Mouse (Mus musculus): ENCODE measurements around the gene Tmem97. TPM values are rescaled to one million over a fixed set of nuclear protein-coding genes. Genes with fewer than 3 reads are reported as not detected.

Tmem97 gene
- polyA plus RNA-seq, 1 experiment from 2014 or later, result 68.2 TPM

DNA sequence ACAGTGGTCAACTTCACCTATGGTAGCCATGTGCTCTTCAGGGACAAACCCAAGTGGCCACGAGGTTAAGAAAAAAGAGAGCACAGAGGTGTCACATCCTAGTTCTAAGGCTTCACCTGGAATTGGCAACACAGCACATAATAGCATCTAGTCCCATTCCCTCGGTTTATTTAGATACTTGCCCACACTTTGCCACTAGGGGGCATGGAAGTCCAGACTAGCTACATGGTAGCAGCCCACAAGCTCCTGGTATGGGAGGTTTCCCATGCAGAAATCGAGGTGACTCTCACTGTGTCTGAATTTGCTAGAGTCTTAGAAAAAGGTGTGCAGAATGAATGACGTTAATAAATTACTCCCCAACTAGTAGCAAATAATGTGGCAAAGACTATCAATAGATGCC, 9.9 kb upstream of the Tmem97 start:
- no peaks in the 10 kb centered on the region for H3K9me3 ChIP-seq (ENCODE audit: control insufficient read depth, low read length)
- no peak overlapping the region for H3K4me3 ChIP-seq (ENCODE audit: low read depth, low read length)
- ATAC-seq (ENCODE audit: low FRiP score, low TSS enrichment), result peak; percentile 69
- H3K36me3 ChIP-seq (ENCODE audit: control insufficient read depth, insufficient read depth, low read length), result no peaks in the 10 kb centered on the region; the same call in 1 of the 2 replicates
- peak; percentile 70 for DNase-seq (ENCODE audit: low spot score)
- no peaks in the 10 kb centered on the region for H3K27me3 ChIP-seq (ENCODE audit: control insufficient read depth, insufficient read depth, low read length)
- TF ChIP-seq CTCF (IDR thresholded peaks at IDR 0.05; ENCODE audit: low read depth) (peak; percentile 91), EP300 (optimal IDR thresholded peaks at IDR 0.05) (no peak)
- no peak overlapping the region for H3K27ac ChIP-seq (replicated peaks)
- no peak overlapping the region for H3K4me2 ChIP-seq (replicated peaks; ENCODE audit: low read depth)
- H3K4me1 ChIP-seq (replicated peaks; ENCODE audit: control insufficient read depth, insufficient read depth), result no peaks in the 10 kb centered on the region
- no peak overlapping the region for H3K9ac ChIP-seq (ENCODE audit: low read length)
- 6% methylated on average over 4 of the region's 4 CpGs for WGBS

DNA sequence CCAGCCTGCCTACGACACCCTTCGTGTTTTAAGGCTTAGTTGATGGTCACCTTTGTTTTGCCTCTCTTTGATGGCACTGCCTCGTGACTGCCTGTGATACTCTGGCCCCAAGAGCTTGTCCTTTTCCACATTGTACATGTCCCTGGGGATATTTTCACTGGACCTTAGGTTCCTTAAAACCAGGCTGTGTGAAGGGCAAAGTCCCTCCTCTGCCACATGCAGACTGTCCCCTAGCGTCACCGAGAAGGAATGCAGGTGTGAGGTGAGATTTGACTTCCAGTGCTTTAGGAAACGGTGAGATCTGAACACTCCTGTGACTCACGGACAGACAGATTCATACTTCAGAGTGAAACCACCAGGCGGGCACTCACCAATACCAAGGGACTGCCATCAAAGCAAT, 6.7 kb upstream of the Tmem97 start:
- Histone ChIP-seq H3K4me3 (ENCODE audit: low read depth, low read length) (no peak overlapping the region), H3K36me3 (ENCODE audit: control insufficient read depth, insufficient read depth, low read length) (no peaks in the 10 kb centered on the region; the same call in 1 of the 2 replicates), H3K4me1 (replicated peaks; ENCODE audit: control insufficient read depth, insufficient read depth) (no peaks in the 10 kb centered on the region), H3K9ac (ENCODE audit: low read length) (no peak overlapping the region; the same call in 1 of the 2 replicates), H3K4me2 (replicated peaks; ENCODE audit: low read depth) (no peak overlapping the region), H3K27me3 (ENCODE audit: control insufficient read depth, insufficient read depth, low read length) (no peaks in the 10 kb centered on the region), H3K9me3 (ENCODE audit: control insufficient read depth, low read length) (no peaks in the 10 kb centered on the region), H3K27ac (replicated peaks) (no peak overlapping the region)
- TF ChIP-seq CTCF (IDR thresholded peaks at IDR 0.05; ENCODE audit: low read depth) (peak; percentile 67), EP300 (optimal IDR thresholded peaks at IDR 0.05) (no peak)
- 51% methylated on average over 8 of the region's 8 CpGs for WGBS
- ATAC-seq (ENCODE audit: low FRiP score, low TSS enrichment) (no peak), DNase-seq (ENCODE audit: low spot score) (peak; percentile 27)

DNA sequence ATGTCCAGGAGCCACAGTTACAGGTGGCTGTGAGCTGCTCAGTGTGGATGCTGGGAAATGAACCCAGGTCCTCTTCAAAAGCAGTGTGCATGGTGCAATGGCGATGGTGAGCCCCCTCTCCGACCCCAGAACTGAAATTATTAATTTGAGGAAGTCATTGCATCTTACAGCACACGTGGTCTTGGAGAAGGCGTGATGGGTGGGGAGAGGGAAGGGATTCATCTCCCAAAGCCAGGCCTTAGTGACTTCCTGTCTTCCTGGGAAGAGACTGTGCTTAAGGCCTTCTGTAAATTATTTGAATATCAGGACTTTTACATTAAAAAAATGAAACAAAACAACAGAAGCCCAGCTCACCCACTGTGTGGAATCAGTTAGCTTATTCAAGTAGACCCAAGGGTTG, 5.5 kb upstream of the Tmem97 start:
- H3K36me3 ChIP-seq (ENCODE audit: control insufficient read depth, insufficient read depth, low read length), result no peaks in the 10 kb centered on the region; the same call in 1 of the 2 replicates
- no peak overlapping the region for H3K4me3 ChIP-seq (ENCODE audit: low read depth, low read length)
- H3K9ac ChIP-seq (ENCODE audit: low read length), result no peak overlapping the region
- TF ChIP-seq EP300 (optimal IDR thresholded peaks at IDR 0.05) (no peak), CTCF (IDR thresholded peaks at IDR 0.05; ENCODE audit: low read depth) (no peak)
- H3K4me2 ChIP-seq (replicated peaks; ENCODE audit: low read depth), result no peak overlapping the region
- no peak overlapping the region for H3K27ac ChIP-seq (replicated peaks)
- no peaks in the 10 kb centered on the region for H3K4me1 ChIP-seq (replicated peaks; ENCODE audit: control insufficient read depth, insufficient read depth)
- DNase-seq (ENCODE audit: low spot score), result no peak
- WGBS, result 56% methylated on average over 4 of the region's 4 CpGs
- ATAC-seq (ENCODE audit: low FRiP score, low TSS enrichment), result no peak
- no peaks in the 10 kb centered on the region for H3K9me3 ChIP-seq (ENCODE audit: control insufficient read depth, low read length)
- no peaks in the 10 kb centered on the region for H3K27me3 ChIP-seq (ENCODE audit: control insufficient read depth, insufficient read depth, low read length)

DNA sequence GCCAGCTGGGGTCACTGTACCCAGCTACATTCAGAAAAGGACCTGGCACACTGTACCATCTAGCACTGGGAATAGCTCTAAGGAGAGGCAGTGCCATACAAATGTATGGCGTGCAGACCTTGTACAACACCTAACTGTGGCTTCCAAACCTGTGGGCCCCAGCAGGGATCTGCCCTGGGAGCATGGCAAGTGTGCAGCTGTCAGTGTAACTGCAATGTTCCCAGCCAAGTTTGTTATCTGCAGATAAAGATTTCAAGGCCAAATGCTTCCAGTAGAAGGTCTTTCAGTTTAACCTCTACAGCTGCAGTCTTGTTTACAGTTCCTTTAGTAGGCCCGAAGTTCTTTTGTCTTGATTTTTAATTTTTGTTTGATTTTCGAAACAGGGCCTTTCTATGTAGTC, 5.0 kb upstream of the Tmem97 start:
- 51% methylated on average over 3 of the region's 3 CpGs for WGBS
- Histone ChIP-seq H3K27me3 (ENCODE audit: control insufficient read depth, insufficient read depth, low read length) (no peaks in the 10 kb centered on the region), H3K9ac (ENCODE audit: low read length) (no peak overlapping the region), H3K9me3 (ENCODE audit: control insufficient read depth, low read length) (no peaks in the 10 kb centered on the region), H3K27ac (replicated peaks) (no peak overlapping the region), H3K36me3 (ENCODE audit: control insufficient read depth, insufficient read depth, low read length) (no peaks in the 10 kb centered on the region; the same call in 1 of the 2 replicates), H3K4me2 (replicated peaks; ENCODE audit: low read depth) (no peak overlapping the region), H3K4me3 (ENCODE audit: low read depth, low read length) (no peak overlapping the region), H3K4me1 (replicated peaks; ENCODE audit: control insufficient read depth, insufficient read depth) (no peaks in the 10 kb centered on the region)
- ATAC-seq (ENCODE audit: low FRiP score, low TSS enrichment) (no peak), DNase-seq (ENCODE audit: low spot score) (peak; percentile 45)
- no peak for TF ChIP-seq CTCF (IDR thresholded peaks at IDR 0.05; ENCODE audit: low read depth)
- no peak for TF ChIP-seq EP300 (optimal IDR thresholded peaks at IDR 0.05)

DNA sequence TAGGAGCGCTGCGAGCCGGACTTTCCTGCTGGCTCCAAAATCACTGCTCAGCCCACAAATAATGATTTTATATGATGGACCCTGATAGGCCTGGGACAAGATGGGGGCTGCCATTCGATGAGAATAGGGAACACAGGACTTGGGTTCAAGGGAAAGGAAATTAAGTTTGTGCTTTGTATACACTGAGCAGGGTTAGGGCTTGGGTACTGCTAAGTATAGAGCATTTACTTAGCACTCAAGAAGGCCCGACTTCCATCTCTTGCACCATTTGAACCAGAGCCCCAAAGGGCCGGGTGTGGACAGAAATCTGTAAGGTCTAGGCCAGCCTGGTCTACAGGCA, 452 bp upstream of the Tmem97 start:
- TF ChIP-seq CTCF (IDR thresholded peaks at IDR 0.05; ENCODE audit: low read depth) (no peak), EP300 (optimal IDR thresholded peaks at IDR 0.05) (no peak)
- ATAC-seq (ENCODE audit: low FRiP score, low TSS enrichment) (peak; percentile 30), DNase-seq (ENCODE audit: low spot score) (no peak)
- H3K4me2 ChIP-seq (replicated peaks; ENCODE audit: low read depth), result peak overlapping the region; percentile 89
- H3K4me3 ChIP-seq (ENCODE audit: low read depth, low read length), result peak overlapping the region; percentile 68
- 0 out of 2 replicates have a peak, but pooled peaks cover 2% of the 10 kb centered on the region for H3K4me1 ChIP-seq (replicated peaks; ENCODE audit: control insufficient read depth, insufficient read depth)
- H3K27ac ChIP-seq (replicated peaks), result 0 out of 2 replicates have a peak overlapping the region, but pooled peaks have one; percentile 1
- no peaks in the 10 kb centered on the region for H3K9me3 ChIP-seq (ENCODE audit: control insufficient read depth, low read length)
- no peaks in the 10 kb centered on the region for H3K36me3 ChIP-seq (ENCODE audit: control insufficient read depth, insufficient read depth, low read length)
- H3K9ac ChIP-seq (ENCODE audit: low read length), result peak overlapping the region; percentile 45; the same call in 1 of the 2 replicates
- WGBS, result 31% methylated on average over 6 of the region's 6 CpGs
- no peaks in the 10 kb centered on the region for H3K27me3 ChIP-seq (ENCODE audit: control insufficient read depth, insufficient read depth, low read length)

DNA sequence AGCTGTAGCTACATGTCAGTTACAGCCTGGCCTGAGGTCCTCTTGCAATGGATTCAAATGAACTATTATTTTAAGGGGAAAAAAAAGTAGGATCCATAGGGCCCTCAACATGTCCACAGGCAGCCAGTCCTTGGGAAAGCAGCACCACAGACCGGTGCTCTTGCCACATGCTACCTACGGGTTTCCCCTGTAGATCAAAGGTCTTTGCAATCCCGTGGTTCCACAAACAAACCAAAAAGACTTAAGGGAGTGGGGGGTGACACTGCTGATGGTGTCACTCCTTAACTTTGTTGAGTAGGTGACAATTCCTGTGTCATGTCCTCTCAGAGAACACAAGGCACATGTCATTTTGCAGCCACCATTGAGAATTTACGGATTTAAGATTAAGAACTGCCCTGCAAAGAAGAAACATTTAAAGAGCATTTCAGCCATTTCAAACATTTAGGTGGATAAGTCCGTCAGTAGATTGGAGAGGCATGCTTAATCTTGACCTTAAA, 1.0 kb downstream of the Tmem97 start:
- TF ChIP-seq CTCF (IDR thresholded peaks at IDR 0.05; ENCODE audit: low read depth) (no peak), EP300 (optimal IDR thresholded peaks at IDR 0.05) (no peak)
- peak overlapping the region; percentile 75; the same call in 1 of the 2 replicates for H3K27ac ChIP-seq (replicated peaks)
- no peaks in the 10 kb centered on the region for H3K36me3 ChIP-seq (ENCODE audit: control insufficient read depth, insufficient read depth, low read length)
- DNase-seq (ENCODE audit: low spot score) (no peak), ATAC-seq (ENCODE audit: low FRiP score, low TSS enrichment) (no peak)
- no peaks in the 10 kb centered on the region for H3K9me3 ChIP-seq (ENCODE audit: control insufficient read depth, low read length)
- WGBS, result 7% methylated on average over 5 of the region's 5 CpGs
- peak overlapping the region; percentile 68 for H3K4me3 ChIP-seq (ENCODE audit: low read depth, low read length)
- H3K4me2 ChIP-seq (replicated peaks; ENCODE audit: low read depth), result peak overlapping the region; percentile 89
- H3K27me3 ChIP-seq (ENCODE audit: control insufficient read depth, insufficient read depth, low read length), result no peaks in the 10 kb centered on the region
- 0 out of 2 replicates have a peak, but pooled peaks cover 2% of the 10 kb centered on the region for H3K4me1 ChIP-seq (replicated peaks; ENCODE audit: control insufficient read depth, insufficient read depth)
- H3K9ac ChIP-seq (ENCODE audit: low read length), result no peak overlapping the region

Measured in stomach, postnatal 0 days (tissue).